Mouse (Mus musculus) intestine, embryonic 16.5 days (tissue): Measurements from ENCODE around the gene Catsper1. TPM values are rescaled to one million over a fixed set of nuclear protein-coding genes. Genes with fewer than 3 reads are reported as not detected.

Experiments
- ATAC-seq: fragments of 200-750 bp; cut with Nextera tagmentation; 2 replicates; pipeline ENCODE4 v1.8.0; 2017; ENCODE audit warnings: moderate TSS enrichment, moderate library complexity
- H3K27ac ChIP-seq: fragments of 300-500 bp; sonication (generic); 2 replicates; pipeline ENCODE4 v1.5.1; 2014; ENCODE audit warnings: mild to moderate bottlenecking, low read length
- H3K27me3 ChIP-seq: fragments of 300-500 bp; sonication (generic); replicated peaks from 2 replicates; pipeline ENCODE4 v1.6.1; 2014; ENCODE audit warnings: low read length, control low read depth, mixed read lengths; ENCODE audit not compliant: control insufficient read depth, insufficient read depth
- H3K36me3 ChIP-seq: fragments of 300-500 bp; sonication (generic); 2 replicates; pipeline ENCODE4 v1.6.1; 2014; ENCODE audit warnings: low read length, control low read depth; ENCODE audit not compliant: control insufficient read depth, insufficient read depth
- H3K4me1 ChIP-seq: fragments of 300-500 bp; sonication (generic); 2 replicates; pipeline ENCODE4 v1.6.1; 2014; ENCODE audit warnings: low read length, control low read depth, mixed read lengths; ENCODE audit not compliant: control insufficient read depth, insufficient read depth
- H3K4me2 ChIP-seq: fragments of 300-500 bp; sonication (generic); 2 replicates; pipeline ENCODE4 v1.6.1; 2014; ENCODE audit warnings: low read depth, low read length, control low read depth
- H3K4me3 ChIP-seq: fragments of 300-500 bp; sonication (generic); 2 replicates; pipeline ENCODE4 v1.5.1; 2014; ENCODE audit warnings: mild to moderate bottlenecking, low read length
- H3K9ac ChIP-seq: fragments of 300-500 bp; sonication (generic); 2 replicates; pipeline ENCODE4 v1.6.1; 2014; ENCODE audit warnings: low read depth, low read length
- H3K9me3 ChIP-seq: fragments of 300-500 bp; sonication (generic); 2 replicates; pipeline ENCODE4 v1.6.1; 2016; ENCODE audit warnings: low read length, control low read depth; ENCODE audit not compliant: control insufficient read depth
- WGBS: fragments of 180-500 bp; shearing (Covaris S2); extraction: QIAGEN DNeasy Blood & Tissue Kit; methylation state at CpG from one replicate; pipeline ENCODE4 v1.1.7; 2014; 5-methylcytosine and 5-hydroxymethylcytosine counted together
- polyA plus RNA-seq: library from polyadenylated mRNA; unstranded; fragments of >200 nt; fragmentation: Nextera tagmentation; extraction: Ambion mirVana; gene quantifications from 2 replicates; pipeline ENCODE4 v1.2.1, GENCODE M21; 2015

Gene Catsper1
- polyA plus RNA-seq, 1 experiment from 2014 or later, result not detected

DNA sequence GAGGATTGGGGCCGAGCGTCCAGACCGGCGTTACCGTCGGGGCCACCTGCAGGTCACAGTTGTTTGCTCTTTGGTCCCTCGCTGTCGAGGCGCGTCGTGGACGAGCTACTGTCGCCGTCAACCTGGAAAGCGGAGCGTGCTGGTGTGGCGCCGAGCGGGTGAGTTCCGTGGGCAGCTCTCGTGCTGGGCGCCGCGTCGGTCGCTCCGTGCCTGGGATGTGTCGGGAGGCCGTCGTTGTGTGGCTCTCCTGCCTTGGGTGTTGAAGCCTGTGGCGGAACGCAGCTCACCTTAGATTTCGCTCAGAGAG lies 31.5 kb downstream of the Catsper1 start, which contains the start of gene Banf1:
Banf1 (minus strand) TSS at position 116 of the 307 bp plus-strand sequence.
- ATAC-seq, result peak; percentile 17; the same call in 1 of the 2 replicates
- H3K27me3 ChIP-seq, result no peaks in the 10 kb centered on the region
- peak within 1 kb of the TSS; percentile 96 for H3K27ac ChIP-seq
- peak within 1 kb of the TSS; percentile 96 for H3K4me3 ChIP-seq
- peaks cover 13% of the 10 kb centered on the region for H3K4me1 ChIP-seq
- H3K4me2 ChIP-seq, result peak within 1 kb of the TSS; percentile 84
- under 1% methylated on average over 33 of the region's 33 CpGs for WGBS
- no peaks in the 10 kb centered on the region for H3K9me3 ChIP-seq
- peak within 1 kb of the TSS; percentile 93 for H3K9ac ChIP-seq
- H3K36me3 ChIP-seq, result peaks cover 12% of the 10 kb centered on the region

DNA sequence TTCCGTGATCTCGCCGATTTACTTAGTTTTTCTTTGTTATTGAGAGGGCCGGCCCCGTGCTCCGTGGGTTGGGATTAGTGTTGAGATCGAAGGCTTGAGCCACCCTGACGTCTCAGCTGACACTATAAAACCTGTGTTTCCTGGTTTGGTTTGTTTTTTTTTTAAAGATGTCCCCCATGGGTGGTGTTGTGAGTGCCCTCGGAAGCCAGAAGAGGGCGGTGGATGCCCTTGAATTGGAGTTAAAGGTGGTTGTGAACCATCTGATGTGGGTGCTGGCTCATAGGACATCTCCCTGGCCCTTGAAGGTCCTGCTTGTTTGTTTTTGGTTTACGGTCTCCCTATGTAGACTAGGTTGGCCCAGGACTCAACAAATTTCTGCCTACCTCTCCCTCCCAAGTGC lies 31.9 kb downstream of the Catsper1 start:
- peak overlapping the region; percentile 84 for H3K4me2 ChIP-seq
- peak overlapping the region; percentile 96 for H3K4me3 ChIP-seq
- peaks cover 13% of the 10 kb centered on the region for H3K4me1 ChIP-seq
- no peaks in the 10 kb centered on the region for H3K27me3 ChIP-seq
- H3K27ac ChIP-seq, result peak overlapping the region; percentile 96
- 7% methylated on average over 11 of the region's 11 CpGs for WGBS
- H3K36me3 ChIP-seq, result peaks cover 15% of the 10 kb centered on the region
- H3K9me3 ChIP-seq, result no peaks in the 10 kb centered on the region
- H3K9ac ChIP-seq, result peak overlapping the region; percentile 93
- ATAC-seq, result no peak

DNA sequence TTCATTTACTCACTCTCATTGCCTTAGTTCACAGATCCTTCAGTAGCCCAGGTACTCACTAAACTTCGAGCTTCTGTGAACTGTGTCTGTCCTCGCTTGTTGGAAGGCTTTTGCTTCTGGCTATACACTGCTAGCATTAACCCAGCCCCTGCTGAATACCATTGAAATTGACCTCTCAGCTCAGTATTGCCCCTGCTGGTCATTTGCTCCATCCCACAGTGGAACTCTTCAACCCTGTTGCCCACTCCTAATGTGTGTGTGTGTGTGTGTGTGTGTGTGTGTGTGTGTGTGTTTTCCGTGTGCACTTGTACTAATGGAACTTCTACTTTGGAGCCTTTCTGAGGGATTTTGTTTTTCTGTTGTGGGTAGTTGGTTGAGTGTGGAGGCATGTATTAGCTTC lies 35.4 kb downstream of the Catsper1 start:
- WGBS, result 81% methylated on average over 3 of the region's 3 CpGs
- no peaks in the 10 kb centered on the region for H3K27me3 ChIP-seq
- no peak overlapping the region for H3K4me2 ChIP-seq
- peaks cover 9% of the 10 kb centered on the region for H3K4me1 ChIP-seq
- no peaks in the 10 kb centered on the region for H3K9me3 ChIP-seq
- peaks cover 16% of the 10 kb centered on the region for H3K36me3 ChIP-seq
- no peak overlapping the region for H3K9ac ChIP-seq
- H3K4me3 ChIP-seq, result no peak overlapping the region
- H3K27ac ChIP-seq, result no peak overlapping the region
- ATAC-seq, result no peak

DNA sequence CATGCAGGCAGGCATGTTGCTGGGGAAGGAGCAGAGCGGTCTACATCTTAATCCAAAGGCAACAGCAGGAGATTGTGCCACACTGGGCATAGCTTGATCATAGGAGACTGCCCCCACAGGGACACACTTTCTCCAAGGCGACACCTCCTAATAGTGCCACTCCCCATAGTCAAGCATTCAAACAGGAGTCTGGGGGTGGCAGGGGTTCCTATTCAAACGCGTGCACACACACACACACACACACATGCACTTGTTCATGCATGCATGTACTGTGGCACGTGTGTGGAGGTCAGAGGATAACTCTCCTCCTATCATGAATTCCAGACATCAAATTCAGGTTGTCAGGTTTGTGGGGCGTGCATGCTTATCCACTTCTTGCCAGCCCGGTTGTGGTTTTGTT lies 37.2 kb downstream of the Catsper1 start:
- no peak overlapping the region for H3K4me2 ChIP-seq
- no peak overlapping the region for H3K27ac ChIP-seq
- H3K4me3 ChIP-seq, result no peak overlapping the region
- H3K9me3 ChIP-seq, result no peaks in the 10 kb centered on the region
- H3K4me1 ChIP-seq, result peaks cover 6% of the 10 kb centered on the region
- no peak for ATAC-seq
- no peak overlapping the region for H3K9ac ChIP-seq
- WGBS, result 90% methylated on average over 7 of the region's 7 CpGs
- H3K36me3 ChIP-seq, result peaks cover 16% of the 10 kb centered on the region
- H3K27me3 ChIP-seq, result no peaks in the 10 kb centered on the region

DNA sequence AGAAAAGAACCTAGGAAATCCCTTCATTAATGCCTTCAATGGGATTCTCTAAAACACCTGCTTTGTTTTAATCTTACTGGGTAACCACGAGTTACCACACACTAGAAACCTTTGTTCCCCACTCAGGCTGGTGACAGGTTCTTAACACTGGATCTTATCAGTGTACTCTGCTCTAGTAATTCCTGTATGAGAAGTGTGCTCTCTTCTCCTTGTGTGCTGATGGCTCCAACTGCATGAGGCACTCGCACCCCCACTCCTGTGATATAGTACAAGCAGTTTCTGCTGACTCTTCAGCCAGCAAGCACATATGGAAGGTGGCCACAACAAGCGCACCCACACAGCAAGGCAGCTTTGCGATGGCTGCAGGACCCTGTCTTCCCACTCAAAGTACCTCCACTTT lies 38.6 kb downstream of the Catsper1 start:
- H3K4me1 ChIP-seq, result no peaks in the 10 kb centered on the region
- no peaks in the 10 kb centered on the region for H3K27me3 ChIP-seq
- H3K27ac ChIP-seq, result peak overlapping the region; percentile 87
- no peak overlapping the region for H3K4me2 ChIP-seq
- no peaks in the 10 kb centered on the region for H3K9me3 ChIP-seq
- 73% methylated on average over 4 of the region's 4 CpGs for WGBS
- H3K9ac ChIP-seq, result no peak overlapping the region
- no peak overlapping the region for H3K4me3 ChIP-seq
- H3K36me3 ChIP-seq, result peaks cover 19% of the 10 kb centered on the region
- ATAC-seq, result peak; percentile 89

DNA sequence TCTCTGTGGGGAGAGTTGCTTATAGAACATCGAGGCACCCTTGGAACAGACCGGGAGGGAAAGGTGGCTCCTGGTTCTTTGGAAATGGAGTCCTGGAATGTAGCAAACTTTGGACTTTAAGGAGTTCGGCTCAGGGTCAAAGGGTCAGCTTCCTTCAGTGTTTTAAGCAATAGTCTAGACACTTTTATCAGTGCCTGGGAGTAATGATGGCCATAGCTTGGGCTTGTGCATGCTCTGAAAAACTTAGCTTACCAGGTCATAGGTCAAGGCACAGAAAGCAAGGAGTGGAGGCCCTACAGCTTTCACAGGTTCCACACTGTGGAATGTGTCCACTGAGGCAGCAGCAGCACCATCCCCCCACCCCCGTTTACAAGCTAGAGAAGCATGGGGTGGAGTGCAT lies 39.2 kb downstream of the Catsper1 start:
- peak; percentile 66 for ATAC-seq
- H3K27ac ChIP-seq, result peak overlapping the region; percentile 87
- 56% methylated on average over 4 of the region's 4 CpGs for WGBS
- H3K4me1 ChIP-seq, result no peaks in the 10 kb centered on the region
- H3K9ac ChIP-seq, result no peak overlapping the region
- H3K4me2 ChIP-seq, result no peak overlapping the region
- no peaks in the 10 kb centered on the region for H3K9me3 ChIP-seq
- peaks cover 21% of the 10 kb centered on the region for H3K36me3 ChIP-seq
- no peaks in the 10 kb centered on the region for H3K27me3 ChIP-seq
- no peak overlapping the region for H3K4me3 ChIP-seq

DNA sequence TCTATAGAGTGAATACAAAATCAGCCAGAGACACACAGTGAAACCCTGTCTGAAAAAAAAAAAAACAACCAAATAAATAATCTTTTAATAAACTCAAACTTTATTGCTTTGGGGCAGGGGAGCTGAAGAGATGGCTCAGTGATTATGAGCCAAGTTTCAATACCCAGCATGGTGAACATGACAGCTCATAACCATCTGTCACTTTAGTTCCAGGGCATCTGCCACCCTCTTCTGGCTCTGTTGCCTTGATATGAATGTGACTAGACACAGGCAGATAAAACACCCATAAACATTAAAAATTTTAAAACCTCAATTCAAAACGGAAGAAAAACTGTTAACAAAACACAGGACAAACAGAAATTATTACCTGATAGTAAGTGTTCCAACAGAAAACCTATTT lies 41.9 kb downstream of the Catsper1 start:
- no peak overlapping the region for H3K4me2 ChIP-seq
- H3K27me3 ChIP-seq, result no peaks in the 10 kb centered on the region
- H3K36me3 ChIP-seq, result peaks cover 24% of the 10 kb centered on the region
- H3K27ac ChIP-seq, result no peak overlapping the region
- no peak overlapping the region for H3K9ac ChIP-seq
- H3K4me3 ChIP-seq, result no peak overlapping the region
- no peak for ATAC-seq
- WGBS, result 85% methylated on average over 1 of the region's 1 CpGs
- H3K9me3 ChIP-seq, result no peaks in the 10 kb centered on the region
- H3K4me1 ChIP-seq, result no peaks in the 10 kb centered on the region

DNA sequence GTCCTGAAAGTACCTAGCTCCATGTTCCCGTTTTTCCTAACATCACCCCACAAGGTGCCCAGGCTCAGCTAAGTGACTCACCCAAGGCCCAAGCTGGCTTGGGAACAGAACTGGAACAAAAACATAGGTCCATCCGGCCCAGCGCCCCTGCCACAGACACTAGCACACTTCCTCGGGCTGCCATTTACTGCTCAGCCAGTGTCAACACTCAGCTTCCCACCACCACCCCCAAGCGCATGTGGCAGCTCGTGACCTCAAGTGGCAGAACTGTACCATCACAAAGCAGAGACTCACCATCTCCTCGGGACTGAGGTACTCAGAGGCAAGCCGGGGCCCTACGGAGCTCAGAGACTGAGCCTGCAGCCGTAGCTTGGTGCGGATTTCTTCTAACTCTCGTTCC lies 47.8 kb downstream of the Catsper1 start:
- no peak for ATAC-seq
- Histone ChIP-seq H3K4me1 (peaks cover 15% of the 10 kb centered on the region), H3K9me3 (no peaks in the 10 kb centered on the region), H3K27me3 (no peaks in the 10 kb centered on the region), H3K4me2 (no peak overlapping the region), H3K4me3 (no peak overlapping the region), H3K9ac (no peak overlapping the region), H3K36me3 (peaks cover 40% of the 10 kb centered on the region), H3K27ac (no peak overlapping the region)
- 93% methylated on average over 12 of the region's 12 CpGs for WGBS

DNA sequence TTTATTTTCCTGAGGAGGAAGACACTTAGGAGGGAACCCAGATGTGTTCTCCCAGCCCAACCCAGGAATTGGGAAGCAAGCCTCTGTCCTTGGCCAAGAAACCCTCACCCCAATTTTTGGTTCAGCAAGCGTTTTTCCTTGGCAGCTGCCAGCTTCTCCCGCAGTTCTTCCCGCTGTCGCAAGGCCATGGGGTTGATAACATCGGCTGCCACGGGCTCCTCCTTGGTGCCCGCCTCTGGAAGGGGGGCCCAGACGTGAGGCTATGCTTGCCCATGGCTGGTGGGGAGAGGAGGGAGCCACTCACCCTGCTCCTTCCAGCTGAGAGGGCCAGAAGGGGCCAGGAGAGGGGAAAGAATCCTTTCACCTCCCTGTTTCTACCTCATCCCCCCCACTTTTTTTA lies 49.2 kb downstream of the Catsper1 start:
- H3K4me2 ChIP-seq, result no peak overlapping the region
- no peak for ATAC-seq
- no peak overlapping the region for H3K9ac ChIP-seq
- no peaks in the 10 kb centered on the region for H3K27me3 ChIP-seq
- no peak overlapping the region for H3K27ac ChIP-seq
- H3K4me1 ChIP-seq, result peaks cover 15% of the 10 kb centered on the region
- no peak overlapping the region for H3K4me3 ChIP-seq
- H3K9me3 ChIP-seq, result no peaks in the 10 kb centered on the region
- H3K36me3 ChIP-seq, result peaks cover 34% of the 10 kb centered on the region
- 93% methylated on average over 8 of the region's 8 CpGs for WGBS

DNA sequence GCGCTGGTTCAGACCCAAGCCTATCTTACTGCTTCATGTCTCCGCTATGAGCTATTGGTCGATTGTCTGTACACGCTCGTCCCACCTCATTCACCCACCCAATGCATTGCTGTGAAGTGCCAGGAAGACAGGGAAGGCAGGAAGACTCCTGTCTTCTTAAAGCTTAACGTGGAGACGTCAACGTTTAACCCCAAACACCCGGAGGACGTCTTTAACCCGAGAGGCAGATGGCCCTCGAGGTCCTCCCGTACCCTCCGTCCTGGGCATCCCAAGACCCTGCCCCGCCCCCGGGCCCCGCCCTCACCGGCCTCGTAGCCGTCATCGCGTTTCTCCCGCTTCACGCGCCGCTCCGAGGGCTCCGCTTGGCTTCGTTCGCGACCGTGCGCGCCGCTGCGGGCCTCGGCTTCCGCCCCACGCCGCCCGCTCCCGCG lies 52.5 kb downstream of the Catsper1 start:
- Histone ChIP-seq H3K4me3 (peak overlapping the region; percentile 98), H3K9ac (peak overlapping the region; percentile 93), H3K36me3 (peaks cover 14% of the 10 kb centered on the region), H3K27ac (peak overlapping the region; percentile 86), H3K27me3 (no peaks in the 10 kb centered on the region), H3K4me1 (peaks cover 23% of the 10 kb centered on the region), H3K4me2 (peak overlapping the region; percentile 91), H3K9me3 (no peaks in the 10 kb centered on the region)
- WGBS, result under 1% methylated on average over 38 of the region's 43 CpGs
- peak; percentile 43 for ATAC-seq
